Mouse (Mus musculus) MEL (cell line): ENCODE results near the gene Oprm1. TPM values are rescaled to one million over a fixed set of nuclear protein-coding genes. Genes with fewer than 3 reads are reported as not detected.

ENCODE experiments used
- DNase-seq: peaks from one replicate; pipeline ENCODE4 v3.0.0; 2011; ENCODE audit warnings: low read depth, low spot score
- H3K27ac ChIP-seq: 2 replicates; pipeline ENCODE4 v1.5.1; 2012; ENCODE audit warnings: low read depth, mild to moderate bottlenecking, control low read depth, low read length, moderate library complexity; ENCODE audit not compliant: control insufficient read depth
- H3K27me3 ChIP-seq, 2 experiments: fragments of 150-350 bp in 1 of 2; sonication (generic) in 1 of 2; 2 replicates each; pipeline ENCODE4 v1.6.1; 2012; ENCODE audit warnings: low read length in 2 of 2, mild to moderate bottlenecking in 2 of 2, improper control_type of control experiment in 1 of 2, moderate library complexity in 1 of 2; ENCODE audit not compliant: insufficient read depth in 2 of 2, control insufficient read depth in 1 of 2
- H3K36me3 ChIP-seq, 2 experiments: 2 replicates each; pipeline ENCODE4 v1.6.1; 2012 to 2014; ENCODE audit warnings: low read length in 2 of 2, improper control_type of control experiment in 1 of 2, inconsistent platforms in 1 of 2, mild to moderate bottlenecking in 1 of 2; ENCODE audit not compliant: insufficient read depth in 2 of 2, control insufficient read depth in 1 of 2
- H3K4me1 ChIP-seq, 2 experiments: fragments of 150-350 bp in 1 of 2; sonication (generic) in 1 of 2; 2 replicates each; pipeline ENCODE4 v1.6.1; 2012; ENCODE audit warnings: low read length in 2 of 2, improper control_type of control experiment in 1 of 2, mild to moderate bottlenecking in 1 of 2; ENCODE audit not compliant: insufficient read depth in 2 of 2, control insufficient read depth in 1 of 2
- H3K4me3 ChIP-seq, 2 experiments: fragments of 150-350 bp in 1 of 2; sonication (generic) in 1 of 2; 2 replicates each; pipeline ENCODE4 v1.5.1; 2012; ENCODE audit warnings: low read depth in 2 of 2, low read length in 2 of 2, mild to moderate bottlenecking in 2 of 2, moderate library complexity in 2 of 2, control low read depth in 1 of 2, improper control_type of control experiment in 1 of 2; ENCODE audit not compliant: control insufficient read depth in 1 of 2, insufficient read depth in 1 of 2
- H3K79me2 ChIP-seq: 2 replicates; pipeline ENCODE4 v1.6.1; 2012; ENCODE audit warnings: mild to moderate bottlenecking, low read length, moderate library complexity; ENCODE audit not compliant: control insufficient read depth, poor library complexity, insufficient read depth
- H3K9ac ChIP-seq: 2 replicates; pipeline ENCODE4 v1.6.1; 2012; ENCODE audit warnings: low read depth, mild to moderate bottlenecking, control low read depth, low read length, moderate library complexity; ENCODE audit not compliant: control insufficient read depth, poor library complexity, severe bottlenecking
- H3K9me3 ChIP-seq: fragments of 150-350 bp; sonication (generic); replicated peaks from 2 replicates; pipeline ENCODE4 v1.6.1; 2012; ENCODE audit warnings: mild to moderate bottlenecking, low read length, improper control_type of control experiment, moderate library complexity; ENCODE audit not compliant: insufficient read depth
- BHLHE40 ChIP-seq: IDR thresholded peaks from 2 replicates; pipeline ENCODE4 v1.6.1; 2012; ENCODE audit warnings: low read depth, mild to moderate bottlenecking, inconsistent platforms, low read length, improper control_type of control experiment, borderline replicate concordance
- CHD1 ChIP-seq: IDR thresholded peaks from 2 replicates; pipeline ENCODE4 v1.6.1; 2012; ENCODE audit warnings: low read depth, mild to moderate bottlenecking, inconsistent platforms, low read length, improper control_type of control experiment
- CTCF ChIP-seq, 3 experiments: IDR thresholded peaks in 2 of 3; conservative IDR thresholded peaks in 1 of 3; 2 replicates each; pipeline ENCODE4 v1.5.1; 2011 to 2012; ENCODE audit warnings: low read length in 3 of 3, low read depth in 2 of 3, mild to moderate bottlenecking in 2 of 3, improper control_type of control experiment in 1 of 3, inconsistent platforms in 1 of 3, mixed read lengths in 1 of 3, moderate library complexity in 1 of 3; ENCODE audit not compliant: control insufficient read depth in 1 of 3, insufficient read depth in 1 of 3, poor library complexity in 1 of 3, severe bottlenecking in 1 of 3
- ELF1 ChIP-seq: IDR thresholded peaks from 2 replicates; pipeline ENCODE4 v1.6.1; 2014; ENCODE audit warnings: low read depth, mild to moderate bottlenecking, inconsistent platforms, low read length, improper control_type of control experiment, moderate library complexity
- EP300 ChIP-seq, 2 experiments: IDR thresholded peaks; 2 replicates each; pipeline ENCODE4 v1.6.1; 2011; ENCODE audit warnings: improper control_type of control experiment in 2 of 2, low read length in 2 of 2, low read depth in 1 of 2, mild to moderate bottlenecking in 1 of 2
- KAT2A ChIP-seq: conservative IDR thresholded peaks from 2 replicates; pipeline ENCODE4 v1.6.1; 2012; ENCODE audit warnings: low read depth, low read length, improper control_type of control experiment, inconsistent platforms
- MAZ ChIP-seq: IDR thresholded peaks from 2 replicates; pipeline ENCODE4 v1.6.1; 2012; ENCODE audit warnings: low read depth, mild to moderate bottlenecking, inconsistent platforms, low read length, improper control_type of control experiment
- MEF2A ChIP-seq: IDR thresholded peaks from 2 replicates; pipeline ENCODE4 v1.6.1; 2014; ENCODE audit warnings: low read depth, mild to moderate bottlenecking, inconsistent platforms, low read length, improper control_type of control experiment; ENCODE audit not compliant: poor library complexity, insufficient replicate concordance, severe bottlenecking; ENCODE audit errors: extremely low read depth
- MXI1 ChIP-seq: IDR thresholded peaks from 2 replicates; pipeline ENCODE4 v1.6.1; 2011; ENCODE audit warnings: mild to moderate bottlenecking, low read depth, low read length, improper control_type of control experiment
- NRF1 ChIP-seq: IDR thresholded peaks from 2 replicates; pipeline ENCODE4 v1.6.1; 2014; ENCODE audit warnings: low read depth, mild to moderate bottlenecking, inconsistent platforms, low read length, improper control_type of control experiment, moderate library complexity; ENCODE audit not compliant: poor library complexity, insufficient read depth, severe bottlenecking
- POLR2AphosphoS2 ChIP-seq: IDR thresholded peaks from 2 replicates; pipeline ENCODE4 v1.6.1; 2011; ENCODE audit warnings: low read length, improper control_type of control experiment
- RAD21 ChIP-seq: IDR thresholded peaks from 2 replicates; pipeline ENCODE4 v1.6.1; 2011; ENCODE audit warnings: mild to moderate bottlenecking, low read depth, low read length, improper control_type of control experiment
- RCOR1 ChIP-seq: IDR thresholded peaks from 2 replicates; pipeline ENCODE4 v1.6.1; 2012; ENCODE audit warnings: low read depth, mild to moderate bottlenecking, inconsistent platforms, low read length, improper control_type of control experiment
- SIN3A ChIP-seq: IDR thresholded peaks from 2 replicates; pipeline ENCODE4 v1.6.1; 2012; ENCODE audit warnings: low read length, improper control_type of control experiment, inconsistent platforms
- TAL1 ChIP-seq: IDR thresholded peaks from 2 replicates; pipeline ENCODE4 v1.6.1; 2012; ENCODE audit warnings: mild to moderate bottlenecking, inconsistent platforms, low read length, moderate library complexity, mixed read lengths
- TCF12 ChIP-seq: IDR thresholded peaks from 2 replicates; pipeline ENCODE4 v1.6.1; 2014; ENCODE audit warnings: low read depth, mild to moderate bottlenecking, inconsistent platforms, low read length, improper control_type of control experiment, moderate library complexity
- USF2 ChIP-seq, 2 experiments: IDR thresholded peaks; 2 replicates each; pipeline ENCODE4 v1.6.1; 2011 to 2012; ENCODE audit warnings: improper control_type of control experiment in 2 of 2, low read length in 2 of 2, borderline replicate concordance in 1 of 2, inconsistent platforms in 1 of 2, low read depth in 1 of 2, mild to moderate bottlenecking in 1 of 2; ENCODE audit not compliant: insufficient read depth in 1 of 2
- ZKSCAN1 ChIP-seq: IDR thresholded peaks from 2 replicates; pipeline ENCODE4 v1.6.1; 2012; ENCODE audit warnings: low read depth, mild to moderate bottlenecking, inconsistent platforms, low read length, improper control_type of control experiment, moderate library complexity
- ZMIZ1 ChIP-seq: IDR thresholded peaks from 2 replicates; pipeline ENCODE4 v1.6.1; 2012; ENCODE audit warnings: low read depth, mild to moderate bottlenecking, inconsistent platforms, low read length, improper control_type of control experiment, moderate library complexity
- polyA plus RNA-seq, 2 experiments: library from polyadenylated mRNA; stranded (reverse) in 1 of 2; unstranded in 1 of 2; fragments of >175 nt in 1 of 2; fragments of >200 nt in 1 of 2; gene quantifications; 2 replicates each; pipeline versions ENCODE4 v1.2.1 to v1.2.4; 2012; ENCODE audit warnings: low replicate concordance in 2 of 2, low read depth in 1 of 2; ENCODE audit not compliant: insufficient read length in 2 of 2, insufficient read depth in 1 of 2, missing spikeins in 1 of 2
- total RNA-seq: library from RNA; depleted of rRNA; stranded (reverse); fragments of 300-350 nt; gene quantifications from 2 replicates; pipeline ENCODE4 v1.2.3, GENCODE M21; 2012

Gene Oprm1
- total and polyA plus RNA-seq, 3 experiments = not detected

- H3K36me3 ChIP-seq = no peaks in the 10 kb centered on the region
- H3K4me1 ChIP-seq = no peaks in the 10 kb centered on the region
- no peak overlapping the region for H3K4me3 ChIP-seq
- no peak overlapping the region for H3K9ac ChIP-seq
- TF ChIP-seq ZKSCAN1 = no peak
- TF ChIP-seq TAL1 = no peak
- TF ChIP-seq SIN3A = no peak
- TF ChIP-seq MXI1 = no peak
- no peak for TF ChIP-seq EP300 (IDR thresholded peaks at IDR 0.05; ENCODE audit: low read depth in 1 of 2, low read length in 2 of 2)
- TF ChIP-seq MAZ = no peak
- TF ChIP-seq MEF2A = no peak
- no peak for TF ChIP-seq BHLHE40
- TF ChIP-seq POLR2AphosphoS2 = no peak
- TF ChIP-seq CTCF (IDR thresholded peaks at IDR 0.05 in 2 of 3, conservative IDR thresholded peaks at IDR 0.05 in 1 of 3; ENCODE audit: control insufficient read depth in 1 of 3, insufficient read depth in 1 of 3, low read depth in 2 of 3, low read length in 3 of 3, poor library complexity in 1 of 3, severe bottlenecking in 1 of 3) = no peak
- no peak for TF ChIP-seq TCF12
- TF ChIP-seq KAT2A = no peak
- H3K79me2 ChIP-seq = no peaks in the 10 kb centered on the region
- no peak overlapping the region for H3K27ac ChIP-seq
- no peaks in the 10 kb centered on the region for H3K9me3 ChIP-seq
- DNase-seq = no peak
- H3K27me3 ChIP-seq = no peaks in the 10 kb centered on the region; a peak in 1 of 4 replicates
Observed at GRCm38 (mm10) chr10:7070924-7071323, 312.6 kb downstream of the Oprm1 start.

DNA sequence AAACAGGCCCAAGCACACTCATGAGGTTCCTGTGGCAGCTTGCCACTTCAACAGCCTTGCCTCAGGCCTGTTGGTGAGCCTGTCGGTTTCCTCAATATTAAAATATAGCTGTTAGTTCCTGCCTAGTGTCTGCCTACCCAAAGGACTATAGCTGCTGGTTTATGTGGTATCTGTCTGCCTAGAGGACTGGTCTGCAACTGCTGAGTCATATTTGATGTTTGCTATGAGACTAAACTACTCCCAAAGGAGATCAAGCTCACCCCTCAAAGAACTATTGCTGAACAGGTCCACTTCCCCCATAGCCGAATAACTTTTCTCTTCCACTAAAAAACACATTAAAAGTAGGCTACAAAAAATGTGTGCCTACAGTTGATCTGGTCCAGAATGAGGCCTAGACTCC is 315.9 kb downstream of the Oprm1 start:
- H3K79me2 ChIP-seq = no peaks in the 10 kb centered on the region
- no peak for DNase-seq
- H3K9me3 ChIP-seq = no peaks in the 10 kb centered on the region
- H3K4me3 ChIP-seq = no peak overlapping the region
- H3K4me1 ChIP-seq = no peaks in the 10 kb centered on the region
- H3K36me3 ChIP-seq = no peaks in the 10 kb centered on the region
- TF ChIP-seq ELF1 = no peak
- TF ChIP-seq USF2 (IDR thresholded peaks at IDR 0.05; ENCODE audit: borderline replicate concordance in 1 of 2, insufficient read depth in 1 of 2, low read depth in 1 of 2, low read length in 2 of 2) = no peak
- no peak for TF ChIP-seq BHLHE40
- TF ChIP-seq RCOR1 = no peak
- no peaks in the 10 kb centered on the region for H3K27me3 ChIP-seq
- H3K27ac ChIP-seq = no peak overlapping the region
- no peak overlapping the region for H3K9ac ChIP-seq

GRCm38 (mm10) chr10:7075661-7076060 is 317.4 kb downstream of the Oprm1 start:
- DNase-seq = no peak
- Histone ChIP-seq H3K9me3 (no peaks in the 10 kb centered on the region), H3K79me2 (no peaks in the 10 kb centered on the region), H3K9ac (no peak overlapping the region), H3K4me1 (no peaks in the 10 kb centered on the region), H3K27ac (no peak overlapping the region), H3K4me3 (no peak overlapping the region), H3K36me3 (no peaks in the 10 kb centered on the region), H3K27me3 (no peaks in the 10 kb centered on the region)
- TF ChIP-seq MXI1 (no peak), CHD1 (no peak), ZMIZ1 (no peak), RAD21 (no peak), USF2 (IDR thresholded peaks at IDR 0.05; ENCODE audit: borderline replicate concordance in 1 of 2, insufficient read depth in 1 of 2, low read depth in 1 of 2, low read length in 2 of 2) (no peak), KAT2A (no peak), NRF1 (no peak), MAZ (no peak)
